Mouse (Mus musculus) erythroblast, embryonic 14.5 days (primary cell): ENCODE measurements at regions not wholly inside any gene's neighbourhood (a gene's known extent, or its start where the extent isn't known, plus 50 kb on each side); places are given as distances from the start of the nearest gene placed in this dataset.

Source experiments
- GATA1 ChIP-seq: IDR thresholded peaks from 2 replicates; pipeline ENCODE4 v1.6.1; 2012; ENCODE audit warnings: low read length, inconsistent platforms, mixed read lengths
- TAL1 ChIP-seq: IDR thresholded peaks from 3 replicates; pipeline ENCODE4 v1.6.1; 2012; ENCODE audit warnings: low read length, inconsistent platforms, mixed read lengths

DNA sequence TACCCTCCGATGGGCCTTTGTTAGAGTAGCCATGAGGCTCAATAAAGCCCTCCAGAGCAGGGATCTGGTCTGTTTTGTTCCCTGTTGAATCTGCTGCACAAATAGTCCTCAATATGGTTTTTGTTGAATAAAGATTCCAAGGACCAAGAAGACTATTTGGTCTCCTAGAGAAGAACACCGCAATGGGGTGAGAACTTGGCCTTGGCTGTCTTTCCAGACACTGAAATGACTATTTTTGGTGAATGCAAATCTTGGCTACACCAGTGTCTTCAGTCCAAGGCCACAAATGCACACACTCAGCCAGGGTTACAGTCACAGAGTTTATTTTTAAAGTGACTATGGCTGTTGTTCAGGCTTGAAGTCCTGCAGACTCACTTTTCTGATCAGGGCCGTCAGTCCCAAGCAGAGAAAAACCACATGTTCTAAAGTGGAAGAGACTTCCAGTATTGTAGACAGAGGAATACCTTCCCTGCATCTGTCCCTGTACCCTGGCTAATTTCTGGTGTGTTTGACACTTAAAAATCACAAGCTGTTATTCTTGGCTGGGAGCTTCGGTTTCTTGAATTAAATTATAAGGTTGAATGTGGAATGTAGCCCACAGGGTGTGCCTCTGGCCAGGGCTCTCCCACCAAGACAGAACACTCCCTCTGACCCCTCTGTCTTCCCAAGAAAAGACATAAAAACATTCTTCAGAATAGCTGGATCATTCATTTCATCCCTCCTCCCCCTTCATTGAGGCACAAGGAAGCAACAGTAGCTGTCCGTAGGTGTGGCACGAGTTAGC lies 604.0 kb downstream of the Zfp706 start:
- no peak for TF ChIP-seq TAL1
- TF ChIP-seq GATA1: no peak
